Mouse (Mus musculus) CH12.LX (cell line): ENCODE measurements around the gene Cisd2. TPM values are rescaled to one million over a fixed set of nuclear protein-coding genes. Genes with fewer than 3 reads are reported as not detected.

ENCODE experiments used
- DNase-seq: peaks from one replicate; pipeline ENCODE4 v3.0.0-alpha.2; 2013; ENCODE audit errors: extremely low read depth
- H3K27ac ChIP-seq: 2 replicates; pipeline ENCODE4 v1.5.1; 2012; ENCODE audit warnings: low read depth, mild to moderate bottlenecking, control low read depth, moderate library complexity; ENCODE audit not compliant: insufficient read depth
- H3K27me3 ChIP-seq: replicated peaks from 2 replicates; pipeline ENCODE3; 2012; ENCODE audit warnings: inconsistent platforms
- H3K36me3 ChIP-seq, 2 experiments: replicated peaks in 1 of 2; 2 replicates each; pipeline versions ENCODE3 to v1.6.1; 2012; ENCODE audit warnings: inconsistent platforms in 1 of 2, low read length in 1 of 2, mild to moderate bottlenecking in 1 of 2, mixed read lengths in 1 of 2, moderate library complexity in 1 of 2; ENCODE audit not compliant: control insufficient read depth in 1 of 2, insufficient read depth in 1 of 2
- H3K4me1 ChIP-seq, 2 experiments: 2 replicates each; pipeline ENCODE4 v1.6.1; 2012; ENCODE audit warnings: inconsistent platforms in 1 of 2, moderate library complexity in 1 of 2; ENCODE audit not compliant: insufficient read depth in 2 of 2, control insufficient read depth in 1 of 2
- H3K4me2 ChIP-seq: 2 replicates; pipeline ENCODE4 v1.6.1; 2012; ENCODE audit warnings: low read depth, mild to moderate bottlenecking, control low read depth; ENCODE audit not compliant: poor library complexity, insufficient read depth, severe bottlenecking
- H3K4me3 ChIP-seq, 3 experiments: fragments of 150-350 bp in 1 of 3; sonication (generic) in 1 of 3; replicated peaks in 1 of 3; 2 replicates each; pipeline versions ENCODE3 to v1.5.1; 2011 to 2012; ENCODE audit warnings: low read depth in 2 of 3, low read length in 2 of 3, mild to moderate bottlenecking in 2 of 3, moderate library complexity in 2 of 3, control low read depth in 1 of 3, improper control_type of control experiment in 1 of 3, inconsistent platforms in 1 of 3, mixed read lengths in 1 of 3; ENCODE audit not compliant: poor library complexity in 1 of 3
- H3K79me2 ChIP-seq: replicated peaks from 2 replicates; pipeline ENCODE4 v1.6.1; 2012; ENCODE audit warnings: mild to moderate bottlenecking, moderate library complexity; ENCODE audit not compliant: control insufficient read depth, poor library complexity, insufficient read depth, severe bottlenecking; ENCODE audit errors: extremely low read depth
- H3K9ac ChIP-seq: 2 replicates; pipeline ENCODE4 v1.6.1; 2012; ENCODE audit warnings: low read depth, mild to moderate bottlenecking, control low read depth, moderate library complexity; ENCODE audit not compliant: insufficient read depth
- H3K9me3 ChIP-seq: replicated peaks from 2 replicates; pipeline ENCODE3; 2012; ENCODE audit warnings: low read length, inconsistent platforms, mixed read lengths
- CHD1 ChIP-seq: IDR thresholded peaks from 2 replicates; pipeline ENCODE4 v1.6.1; 2012; ENCODE audit warnings: low read depth, low read length, improper control_type of control experiment, inconsistent platforms
- CHD2 ChIP-seq: IDR thresholded peaks from 2 replicates; pipeline ENCODE4 v1.6.1; 2011; ENCODE audit warnings: low read length, improper control_type of control experiment
- CTCF ChIP-seq, 2 experiments: IDR thresholded peaks in 1 of 2; conservative IDR thresholded peaks in 1 of 2; 2 replicates each; pipeline ENCODE4 v1.5.1; 2011 to 2012; ENCODE audit warnings: low read depth in 2 of 2, low read length in 2 of 2, improper control_type of control experiment in 1 of 2, inconsistent platforms in 1 of 2, mild to moderate bottlenecking in 1 of 2, moderate library complexity in 1 of 2
- E2F4 ChIP-seq: IDR thresholded peaks from 2 replicates; pipeline ENCODE4 v1.6.1; 2011; ENCODE audit warnings: low read depth, low read length, improper control_type of control experiment; ENCODE audit not compliant: insufficient replicate concordance
- EP300 ChIP-seq: IDR thresholded peaks from 2 replicates; pipeline ENCODE4 v1.6.1; 2011; ENCODE audit warnings: low read length, improper control_type of control experiment
- ETS1 ChIP-seq: conservative IDR thresholded peaks from 2 replicates; pipeline ENCODE4 v1.6.1; 2012; ENCODE audit warnings: low read depth, mild to moderate bottlenecking, inconsistent platforms, low read length, improper control_type of control experiment, moderate library complexity
- IRF4 ChIP-seq: IDR thresholded peaks from 2 replicates; pipeline ENCODE4 v1.6.1; 2014; ENCODE audit warnings: low read depth, mild to moderate bottlenecking, inconsistent platforms, low read length, improper control_type of control experiment
- JUN ChIP-seq: IDR thresholded peaks from 2 replicates; pipeline ENCODE4 v1.6.1; 2011; ENCODE audit warnings: low read depth, mild to moderate bottlenecking, low read length, improper control_type of control experiment, moderate library complexity; ENCODE audit not compliant: insufficient read depth
- MAFK ChIP-seq: IDR thresholded peaks from 2 replicates; pipeline ENCODE4 v1.6.1; 2011; ENCODE audit warnings: low read length, improper control_type of control experiment; ENCODE audit not compliant: insufficient replicate concordance
- MXI1 ChIP-seq: IDR thresholded peaks from 2 replicates; pipeline ENCODE4 v1.6.1; 2011; ENCODE audit warnings: mild to moderate bottlenecking, low read depth, low read length, improper control_type of control experiment
- NELFE ChIP-seq: IDR thresholded peaks from 2 replicates; pipeline ENCODE4 v1.6.1; 2011; ENCODE audit warnings: low read depth, low read length, improper control_type of control experiment
- NRF1 ChIP-seq: IDR thresholded peaks from 2 replicates; pipeline ENCODE4 v1.6.1; 2014; ENCODE audit warnings: low read depth, mild to moderate bottlenecking, inconsistent platforms, low read length, improper control_type of control experiment, moderate library complexity
- POLR2A ChIP-seq: IDR thresholded peaks from 2 replicates; pipeline ENCODE4 v1.6.1; 2011; ENCODE audit warnings: low read depth, mild to moderate bottlenecking, improper control_type of control experiment, low read length
- RAD21 ChIP-seq: IDR thresholded peaks from 2 replicates; pipeline ENCODE4 v1.6.1; 2011; ENCODE audit warnings: low read depth, mild to moderate bottlenecking, low read length, improper control_type of control experiment, moderate library complexity
- RCOR1 ChIP-seq: conservative IDR thresholded peaks from 2 replicates; pipeline ENCODE4 v1.6.1; 2012; ENCODE audit warnings: low read depth, mild to moderate bottlenecking, inconsistent platforms, low read length, improper control_type of control experiment
- SMC3 ChIP-seq: IDR thresholded peaks from 2 replicates; pipeline ENCODE4 v1.6.1; 2011; ENCODE audit warnings: low read depth, low read length, improper control_type of control experiment
- TBP ChIP-seq: conservative IDR thresholded peaks from 2 replicates; pipeline ENCODE4 v1.6.1; 2011; ENCODE audit warnings: low read depth, low read length, improper control_type of control experiment
- TCF12 ChIP-seq: IDR thresholded peaks from 2 replicates; pipeline ENCODE4 v1.6.1; 2014; ENCODE audit warnings: low read depth, mild to moderate bottlenecking, inconsistent platforms, low read length, improper control_type of control experiment
- USF1 ChIP-seq: IDR thresholded peaks from 2 replicates; pipeline ENCODE4 v1.6.1; 2014; ENCODE audit warnings: low read depth, mild to moderate bottlenecking, inconsistent platforms, low read length, improper control_type of control experiment
- ZC3H11A ChIP-seq: IDR thresholded peaks from 2 replicates; pipeline ENCODE4 v1.6.1; 2012; ENCODE audit warnings: low read depth, mild to moderate bottlenecking, inconsistent platforms, low read length, improper control_type of control experiment
- dilution Hi-C: fragments of 300-500 bp; cut with MboI; formaldehyde crosslinking; loops from 2 replicates; pipeline ENCODE4 v1.14.3; 2020; ENCODE audit warnings: low sequenced_read_pairs; ENCODE audit not compliant: extremely low pct_unique_long_range_greater_than_20kb, extremely low pct_ligation_motif_present
- in situ Hi-C: fragments of 300-500 bp; cut with MboI; formaldehyde crosslinking; loops from 3 replicates; pipeline ENCODE4 v1.14.3; 2019; ENCODE audit warnings: low sequenced_read_pairs, low pct_ligation_motif_present, low pct_unique_long_range_greater_than_20kb, mixed read lengths
- polyA plus RNA-seq: library from polyadenylated mRNA; unstranded; fragments of >175 nt; gene quantifications from 2 replicates; pipeline ENCODE4 v1.2.1, GENCODE M21; 2012; ENCODE audit warnings: low read depth; ENCODE audit not compliant: insufficient read length
- total RNA-seq, 2 experiments: library from RNA; depleted of rRNA; stranded (reverse); fragments of 300-350 nt in 1 of 2; fragments of >200 nt in 1 of 2; gene quantifications; 2 replicates each; pipeline ENCODE4 v1.2.3; 2012 to 2014

Cisd2 gene
- total and polyA plus RNA-seq, 3 experiments, result 36.4 to 62.0 (median 58.2) TPM

- no peak for TF ChIP-seq RAD21
- TF ChIP-seq NELFE, result no peak
- no peak for TF ChIP-seq USF1
- peak; percentile 5; the same call in 1 of the 2 replicates for TF ChIP-seq CHD2
- no peak for TF ChIP-seq E2F4
- no peak for TF ChIP-seq SMC3
- no peak for TF ChIP-seq CTCF (conservative IDR thresholded peaks at IDR 0.05 in 1 of 2, IDR thresholded peaks at IDR 0.05 in 1 of 2; ENCODE audit: low read depth in 2 of 2, low read length in 2 of 2)
- TF ChIP-seq RCOR1, result no peak
- peak; percentile 90 for TF ChIP-seq MAFK
- TF ChIP-seq ETS1, result peak; percentile 57
- peak; percentile 61 for TF ChIP-seq EP300
- no peak for TF ChIP-seq MXI1
- peak; percentile 96 for TF ChIP-seq CHD1
Observed at GRCm38 (mm10) chr3:135420542-135421309, 3.0 kb downstream of the Cisd2 start (continued).

GRCm38 (mm10) chr3:135417799-135418198, 5.9 kb downstream of the Cisd2 start:
- DNase-seq, result no peak
- TF ChIP-seq POLR2A (no peak), TBP (no peak), TCF12 (no peak), RAD21 (no peak), CHD1 (no peak), IRF4 (no peak), ZC3H11A (no peak), SMC3 (no peak), JUN (no peak), NRF1 (no peak), USF1 (no peak), NELFE (no peak), CTCF (conservative IDR thresholded peaks at IDR 0.05 in 1 of 2, IDR thresholded peaks at IDR 0.05 in 1 of 2; ENCODE audit: low read depth in 2 of 2, low read length in 2 of 2) (no peak)
- Histone ChIP-seq H3K79me2 (peaks cover 68% of the 10 kb centered on the region), H3K36me3 (peaks cover 15 to 46% of the 10 kb centered on the region in 2 experiments), H3K27me3 (no peaks in the 10 kb centered on the region), H3K9me3 (no peaks in the 10 kb centered on the region), H3K4me3 (no peak overlapping the region), H3K4me1 (peaks cover 3 to 52% of the 10 kb centered on the region in 2 experiments; a peak in 3 of 4 replicates), H3K27ac (no peak overlapping the region), H3K9ac (no peak overlapping the region), H3K4me2 (no peak overlapping the region)
- dilution Hi-C loops (no loop called here), in situ Hi-C loops (no loop called here)
